Mouse (Mus musculus): ENCODE results near the gene Rps2. TPM values are rescaled to one million over a fixed set of nuclear protein-coding genes. Genes with fewer than 3 reads are reported as not detected.

The Rps2 gene
- total and polyA plus RNA-seq, 3 experiments, result 1,852 to 4,516 TPM; not detected in 1

DNA sequence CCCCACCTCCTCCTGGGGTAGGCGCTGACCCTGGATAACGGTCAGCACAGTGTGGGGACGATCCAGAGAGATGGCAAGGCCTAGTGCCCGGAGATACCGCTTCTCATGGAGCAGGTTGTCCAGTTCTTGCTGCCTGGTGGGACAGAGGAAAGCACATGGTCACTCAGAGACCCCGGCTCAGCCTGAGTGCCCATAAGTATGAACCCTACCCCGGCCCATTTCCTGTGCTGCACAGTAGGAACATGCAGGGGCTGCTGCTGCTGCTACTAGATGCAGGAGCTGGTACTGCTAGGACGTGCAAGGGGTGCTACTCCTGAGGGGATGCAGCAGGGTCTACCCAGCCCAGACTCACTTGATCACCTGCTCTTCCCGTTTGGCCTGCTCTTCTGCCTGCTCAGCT is 16.7 kb upstream of the Rps2 start:
- TF ChIP-seq ELF1 (IDR thresholded peaks at IDR 0.05; ENCODE audit: low read depth, low read length) (no peak), ZMIZ1 (IDR thresholded peaks at IDR 0.05; ENCODE audit: low read depth, low read length) (no peak), USF1 (IDR thresholded peaks at IDR 0.05; ENCODE audit: low read depth, low read length) (no peak), ETS1 (IDR thresholded peaks at IDR 0.05; ENCODE audit: low read depth, low read length) (no peak), MEF2A (IDR thresholded peaks at IDR 0.05; ENCODE audit: extremely low read depth, insufficient replicate concordance, low read depth, low read length, poor library complexity, severe bottlenecking) (no peak), NELFE (IDR thresholded peaks at IDR 0.05; ENCODE audit: low read depth, low read length) (no peak), KAT2A (conservative IDR thresholded peaks at IDR 0.05; ENCODE audit: low read depth, low read length) (no peak), POLR2A (IDR thresholded peaks at IDR 0.05; ENCODE audit: control insufficient read depth in 1 of 2, insufficient read depth in 1 of 2, low read depth in 1 of 2, low read length in 2 of 2, poor library complexity in 1 of 2) (no peak), POLR2AphosphoS2 (IDR thresholded peaks at IDR 0.05; ENCODE audit: low read length) (no peak)
- Histone ChIP-seq H3K79me2 (ENCODE audit: control insufficient read depth, insufficient read depth, low read length, poor library complexity) (peaks cover 3% of the 10 kb centered on the region; the same call in 1 of the 2 replicates), H3K27me3 (ENCODE audit: control insufficient read depth in 1 of 2, insufficient read depth in 2 of 2, low read length in 2 of 2) (no peaks in the 10 kb centered on the region), H3K4me1 (ENCODE audit: control insufficient read depth in 1 of 2, insufficient read depth in 2 of 2, low read length in 2 of 2) (peaks cover 0 to 8% of the 10 kb centered on the region in 2 experiments; a peak in 1 of 4 replicates), H3K9ac (ENCODE audit: control insufficient read depth, low read depth, low read length, poor library complexity, severe bottlenecking) (no peak overlapping the region), H3K4me3 (ENCODE audit: control insufficient read depth in 1 of 2, insufficient read depth in 1 of 2, low read depth in 2 of 2, low read length in 2 of 2) (no peak overlapping the region), H3K9me3 (replicated peaks; ENCODE audit: insufficient read depth, low read length) (no peaks in the 10 kb centered on the region), H3K27ac (ENCODE audit: control insufficient read depth, low read depth, low read length) (no peak overlapping the region), H3K36me3 (ENCODE audit: control insufficient read depth in 1 of 2, insufficient read depth in 2 of 2, low read length in 2 of 2) (peaks cover 0 to 4% of the 10 kb centered on the region in 2 experiments; a peak in 2 of 4 replicates)
- DNase-seq (ENCODE audit: low read depth, low spot score), result no peak

DNA sequence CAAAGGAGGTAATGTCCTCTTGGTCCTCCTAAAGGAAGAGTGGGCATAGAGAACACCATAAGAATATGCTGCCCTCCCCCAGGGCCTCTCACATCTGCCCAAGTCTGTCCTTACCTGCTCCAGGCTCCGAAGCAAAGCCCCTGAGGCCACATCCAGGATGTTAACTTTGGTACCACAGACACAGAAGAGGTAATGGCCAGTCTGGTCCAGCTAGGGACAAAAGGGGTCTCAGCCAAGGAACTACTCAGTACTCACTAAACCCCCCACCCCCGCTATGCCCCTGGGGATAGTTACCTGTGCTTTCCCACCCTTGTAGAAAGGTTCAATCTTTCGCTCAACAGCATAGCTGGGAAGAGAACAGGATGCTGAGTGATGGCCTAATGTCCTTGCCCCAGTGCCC is 12.1 kb upstream of the Rps2 start:
- no peak overlapping the region for H3K27ac ChIP-seq (ENCODE audit: control insufficient read depth, low read depth, low read length)
- no peak overlapping the region for H3K4me3 ChIP-seq (ENCODE audit: control insufficient read depth in 1 of 2, insufficient read depth in 1 of 2, low read depth in 2 of 2, low read length in 2 of 2)
- peaks cover 0 to 5% of the 10 kb centered on the region in 2 experiments; a peak in 2 of 4 replicates for H3K36me3 ChIP-seq (ENCODE audit: control insufficient read depth in 1 of 2, insufficient read depth in 2 of 2, low read length in 2 of 2)

DNA sequence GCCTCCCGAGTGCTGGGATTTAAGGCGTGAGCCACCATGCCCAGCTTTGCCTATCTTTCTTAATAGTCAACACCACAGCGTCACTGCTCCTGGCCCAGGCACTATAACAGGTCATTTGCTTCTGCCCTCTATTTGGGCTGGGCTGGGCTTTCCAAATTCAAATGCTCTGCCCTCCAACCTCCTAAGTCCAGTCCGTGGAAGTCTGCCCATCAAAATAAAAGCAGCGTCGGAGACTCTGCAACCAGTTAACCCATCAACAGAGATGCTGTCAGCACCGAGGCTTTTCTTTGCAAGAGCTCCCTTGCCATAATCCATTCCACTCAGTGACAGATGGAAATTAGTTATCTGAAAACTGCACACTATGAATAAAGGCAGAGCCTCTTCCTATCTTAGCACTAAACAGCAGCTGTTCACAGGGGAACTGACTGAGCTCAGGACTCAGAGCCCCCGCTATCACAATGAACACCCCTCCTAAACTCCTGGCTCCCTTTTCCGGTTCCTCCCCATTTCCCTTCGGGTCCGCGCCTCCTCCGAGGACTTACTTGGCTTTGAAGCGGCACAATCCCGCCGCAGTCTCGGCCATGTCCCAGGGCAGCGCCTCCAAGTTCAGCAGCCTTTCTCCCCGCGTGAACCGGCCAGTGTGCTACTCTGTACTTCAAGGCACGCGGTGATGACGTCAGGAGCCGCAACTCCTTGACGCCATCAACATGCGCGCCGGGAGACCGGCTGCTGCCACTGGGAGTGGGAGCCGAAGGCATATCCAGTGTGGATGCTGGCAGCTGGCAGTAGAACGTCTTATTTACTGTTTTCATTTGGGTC is 10.7 kb upstream of the Rps2 start, which contains the start of gene Tbl3:
TSS of gene Tbl3 (minus strand) at position 679 of the 819 bp plus-strand sequence.
- DNase-seq (ENCODE audit: low read depth, low spot score), result peak; percentile 96
- no peaks in the 10 kb centered on the region for H3K27me3 ChIP-seq (ENCODE audit: control insufficient read depth in 1 of 2, insufficient read depth in 2 of 2, low read length in 2 of 2)
- H3K36me3 ChIP-seq (ENCODE audit: control insufficient read depth in 1 of 2, insufficient read depth in 2 of 2, low read length in 2 of 2), result peaks cover 0 to 5% of the 10 kb centered on the region in 2 experiments; a peak in 2 of 4 replicates
- peak within 1 kb of the TSS; percentile 88 for H3K27ac ChIP-seq (ENCODE audit: control insufficient read depth, low read depth, low read length)
- H3K9me3 ChIP-seq (replicated peaks; ENCODE audit: insufficient read depth, low read length), result no peaks in the 10 kb centered on the region
- H3K4me1 ChIP-seq (ENCODE audit: control insufficient read depth in 1 of 2, insufficient read depth in 2 of 2, low read length in 2 of 2), result peaks cover 0 to 2% of the 10 kb centered on the region in 2 experiments; a peak in 1 of 4 replicates
- peak within 1 kb of the TSS; percentile 85 for H3K9ac ChIP-seq (ENCODE audit: control insufficient read depth, low read depth, low read length, poor library complexity, severe bottlenecking)
- H3K4me3 ChIP-seq (ENCODE audit: control insufficient read depth in 1 of 2, insufficient read depth in 1 of 2, low read depth in 2 of 2, low read length in 2 of 2), result peak within 1 kb of the TSS; percentile 89 to 100
- peaks cover 7% of the 10 kb centered on the region for H3K79me2 ChIP-seq (ENCODE audit: control insufficient read depth, insufficient read depth, low read length, poor library complexity)
- TF ChIP-seq POLR2AphosphoS2 (IDR thresholded peaks at IDR 0.05; ENCODE audit: low read length) (peak; percentile 87), CHD1 (IDR thresholded peaks at IDR 0.05; ENCODE audit: low read depth, low read length) (no peak), POLR2A (IDR thresholded peaks at IDR 0.05; ENCODE audit: control insufficient read depth in 1 of 2, insufficient read depth in 1 of 2, low read depth in 1 of 2, low read length in 2 of 2, poor library complexity in 1 of 2) (peak; percentile 68 to 89; a peak in 3 of 4 replicates), MAFK (IDR thresholded peaks at IDR 0.05; ENCODE audit: borderline replicate concordance, low read depth, low read length) (no peak), POLR2AphosphoS5 (IDR thresholded peaks at IDR 0.05; ENCODE audit: borderline replicate concordance, low read depth, low read length) (no peak), MEF2A (IDR thresholded peaks at IDR 0.05; ENCODE audit: extremely low read depth, insufficient replicate concordance, low read depth, low read length, poor library complexity, severe bottlenecking) (no peak), ZC3H11A (IDR thresholded peaks at IDR 0.05; ENCODE audit: low read depth, low read length) (no peak), TAL1 (IDR thresholded peaks at IDR 0.05; ENCODE audit: low read length) (peak; percentile 87), E2F4 (IDR thresholded peaks at IDR 0.05; ENCODE audit: borderline replicate concordance, low read depth, low read length) (no peak), EP300 (IDR thresholded peaks at IDR 0.05; ENCODE audit: low read depth in 1 of 2, low read length in 2 of 2) (peak; percentile 72 to 78), KAT2A (conservative IDR thresholded peaks at IDR 0.05; ENCODE audit: low read depth, low read length) (no peak; the same call in 1 of the 2 replicates), MAX (IDR thresholded peaks at IDR 0.05; ENCODE audit: low read length) (peak; percentile 89), CHD2 (IDR thresholded peaks at IDR 0.05; ENCODE audit: low read length) (no peak), BHLHE40 (IDR thresholded peaks at IDR 0.05; ENCODE audit: borderline replicate concordance, low read depth, low read length) (0 out of 2 replicates have a peak, but pooled peaks have one; percentile 7), NELFE (IDR thresholded peaks at IDR 0.05; ENCODE audit: low read depth, low read length) (peak; percentile 96), JUND (IDR thresholded peaks at IDR 0.05; ENCODE audit: low read depth, low read length) (no peak)

More for the DNA sequence above, 12.1 kb upstream of the Rps2 start:
- TF ChIP-seq MYC (IDR thresholded peaks at IDR 0.05; ENCODE audit: low read depth, low read length), result no peak
- no peak for TF ChIP-seq POLR2AphosphoS2 (IDR thresholded peaks at IDR 0.05; ENCODE audit: low read length)
- no peak for TF ChIP-seq RAD21 (IDR thresholded peaks at IDR 0.05; ENCODE audit: low read depth, low read length)
- no peak for TF ChIP-seq TCF12 (IDR thresholded peaks at IDR 0.05; ENCODE audit: low read depth, low read length)
- no peak for TF ChIP-seq CHD1 (IDR thresholded peaks at IDR 0.05; ENCODE audit: low read depth, low read length)
- TF ChIP-seq MYB (IDR thresholded peaks at IDR 0.05; ENCODE audit: low read depth, low read length), result no peak
- no peak for DNase-seq (ENCODE audit: low read depth, low spot score)
- peaks cover 0 to 2% of the 10 kb centered on the region in 2 experiments; a peak in 1 of 4 replicates for H3K4me1 ChIP-seq (ENCODE audit: control insufficient read depth in 1 of 2, insufficient read depth in 2 of 2, low read length in 2 of 2)
- no peaks in the 10 kb centered on the region for H3K9me3 ChIP-seq (replicated peaks; ENCODE audit: insufficient read depth, low read length)
- no peak overlapping the region for H3K9ac ChIP-seq (ENCODE audit: control insufficient read depth, low read depth, low read length, poor library complexity, severe bottlenecking)
- H3K79me2 ChIP-seq (ENCODE audit: control insufficient read depth, insufficient read depth, low read length, poor library complexity), result peaks cover 7% of the 10 kb centered on the region
- no peaks in the 10 kb centered on the region for H3K27me3 ChIP-seq (ENCODE audit: control insufficient read depth in 1 of 2, insufficient read depth in 2 of 2, low read length in 2 of 2)
